Mouse (Mus musculus) heart, adult 2 months (tissue): ENCODE data around the gene Adcy9. TPM values are rescaled to one million over a fixed set of nuclear protein-coding genes. Genes with fewer than 3 reads are reported as not detected.
A peak's percentile ranks its signal among the peaks of the same experiment; 100 is the strongest.
"Not testable (repeated sequence)": the region's sequence is repeated elsewhere in the genome, so short reads cannot be mapped to it uniquely, and the experiment has no call there.

ENCODE experiments used
- DNase-seq, 2 experiments: peaks; one replicate each; pipeline ENCODE4 v3.0.0; 2021
- H3K27ac ChIP-seq: fragments of 200-600 bp; 2 replicates; pipeline ENCODE4 v1.8.1; 2022
- H3K27me3 ChIP-seq: fragments of 200-500 bp; 2 replicates; pipeline ENCODE4 v1.6.1; 2012; ENCODE audit warnings: mild to moderate bottlenecking, low read length, inconsistent platforms, mixed read lengths; ENCODE audit not compliant: control insufficient read depth, insufficient read depth
- H3K36me3 ChIP-seq: fragments of 200-500 bp; 2 replicates; pipeline ENCODE4 v1.6.1; 2012; ENCODE audit warnings: low read length, inconsistent platforms; ENCODE audit not compliant: control insufficient read depth, insufficient read depth
- H3K4me1 ChIP-seq: fragments of 200-500 bp; 2 replicates; pipeline ENCODE4 v1.6.1; 2011; ENCODE audit warnings: low read length; ENCODE audit not compliant: control insufficient read depth, insufficient read depth
- H3K4me3 ChIP-seq: fragments of 200-600 bp; 2 replicates; pipeline ENCODE4 v1.8.1; 2022
- H3K79me2 ChIP-seq: fragments of 200-500 bp; replicated peaks from 2 replicates; pipeline ENCODE4 v1.6.1; 2012; ENCODE audit warnings: mild to moderate bottlenecking, inconsistent platforms, low read length, moderate library complexity, mixed read lengths; ENCODE audit not compliant: control insufficient read depth, insufficient read depth
- H3K9ac ChIP-seq: fragments of 200-500 bp; 2 replicates; pipeline ENCODE4 v1.6.1; 2012; ENCODE audit warnings: low read depth, mild to moderate bottlenecking, control low read depth, inconsistent platforms, low read length, mixed read lengths
- CTCF ChIP-seq: fragments of 200-600 bp; IDR thresholded peaks from 2 replicates; pipeline ENCODE4 v1.8.1; 2022; ENCODE audit warnings: antibody characterized with exemption, mild to moderate bottlenecking, moderate library complexity
- EP300 ChIP-seq: fragments of 200-500 bp; IDR thresholded peaks from 2 replicates; pipeline ENCODE4 v1.6.1; 2011; ENCODE audit warnings: low read depth, low read length, control low read depth; ENCODE audit not compliant: insufficient read depth
- POLR2A ChIP-seq: fragments of 200-500 bp; IDR thresholded peaks from 2 replicates; pipeline ENCODE4 v1.6.1; 2011; ENCODE audit warnings: mild to moderate bottlenecking, low read depth, low read length, control low read depth; ENCODE audit not compliant: insufficient read depth
- WGBS: fragments of 180-500 bp; shearing (Covaris S2); methylation state at CpG from one replicate; pipeline ENCODE4 v1.1.7; 2018; 5-methylcytosine and 5-hydroxymethylcytosine counted together
- intact Hi-C: fragments of 180-260 bp; cut with DNase I; formaldehyde crosslinking; loops from one replicate; pipeline ENCODE4 v1.15.1; 2025
- polyA plus RNA-seq: library from polyadenylated mRNA; depleted of rRNA; stranded (reverse); fragments of >200 nt; gene quantifications from 2 replicates; pipeline ENCODE4 v1.2.3, GENCODE M21; 2012; rRNA removed
- total RNA-seq, 2 experiments: library from RNA; stranded (reverse); gene quantifications; 2 replicates each; pipeline ENCODE4 v1.2.3; 2021

Adcy9 gene
- total and polyA plus RNA-seq, 3 experiments, result 11.1 to 26.3 (median 22.6) TPM

GRCm38 (mm10) chr16:4267453-4267852 lies 152.8 kb downstream of the Adcy9 start:
- intact Hi-C loops, result loop anchor here (5.0 kb wide), 2 partner anchors 55 to 190 kb away; partner anchors contain the start of genes Crebbp and Trap1
- TF ChIP-seq EP300 (no peak), POLR2A (no peak), CTCF (no peak)
- H3K27ac ChIP-seq, result no peak overlapping the region; the same call in 1 of the 2 replicates
- 39% methylated on average over 9 of the region's 9 CpGs for WGBS
- no peaks in the 10 kb centered on the region for H3K79me2 ChIP-seq
- H3K4me3 ChIP-seq, result peak overlapping the region; percentile 53
- peaks cover 3% of the 10 kb centered on the region for H3K4me1 ChIP-seq
- no peaks in the 10 kb centered on the region for H3K27me3 ChIP-seq
- no peak for DNase-seq
- H3K36me3 ChIP-seq, result no peaks in the 10 kb centered on the region
- no peak overlapping the region for H3K9ac ChIP-seq

- DNase-seq, result no peak
- Histone ChIP-seq H3K27me3 (no peaks in the 10 kb centered on the region), H3K27ac (no peak overlapping the region), H3K79me2 (no peaks in the 10 kb centered on the region), H3K9ac (no peak overlapping the region), H3K4me3 (no peak overlapping the region), H3K4me1 (peaks cover 3% of the 10 kb centered on the region), H3K36me3 (no peaks in the 10 kb centered on the region)
- TF ChIP-seq POLR2A (no peak), EP300 (no peak), CTCF (no peak)
- intact Hi-C loops, result loop anchor here (5.0 kb wide), 2 partner anchors 53 to 188 kb away; partner anchors contain the start of genes Crebbp and Trap1
- WGBS, result 44% methylated on average over 5 of the region's 5 CpGs
Measured at GRCm38 (mm10) chr16:4265351-4265750, 154.9 kb downstream of the Adcy9 start.

DNA sequence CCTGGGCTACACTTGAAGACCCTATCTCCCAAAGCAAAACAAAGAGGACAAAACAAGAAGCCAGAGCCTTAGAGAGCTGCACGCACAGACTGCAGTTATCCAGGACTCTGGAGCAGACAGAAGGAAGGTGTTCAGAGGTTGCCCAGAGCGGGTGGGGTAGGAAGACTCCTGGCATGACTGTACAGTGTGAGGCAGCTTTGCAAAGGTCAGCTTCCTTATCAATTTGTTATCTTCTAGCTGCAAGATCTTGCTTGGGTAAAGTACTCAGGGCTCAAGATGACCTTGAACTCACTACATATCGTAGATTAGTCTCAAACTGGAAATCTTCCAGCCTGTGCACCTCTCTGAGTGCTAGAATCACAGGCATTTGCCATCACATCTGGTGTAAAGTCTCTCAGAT lies 156.8 kb downstream of the Adcy9 start:
- 55% methylated on average over 3 of the region's 3 CpGs for WGBS
- no peak overlapping the region for H3K4me3 ChIP-seq
- DNase-seq, result no peak
- peaks cover 3% of the 10 kb centered on the region for H3K4me1 ChIP-seq
- TF ChIP-seq CTCF (no peak), EP300 (no peak), POLR2A (no peak)
- no peaks in the 10 kb centered on the region for H3K27me3 ChIP-seq
- intact Hi-C loops, result no loop called here
- H3K79me2 ChIP-seq, result no peaks in the 10 kb centered on the region
- H3K9ac ChIP-seq, result no peak overlapping the region
- H3K36me3 ChIP-seq, result no peaks in the 10 kb centered on the region
- H3K27ac ChIP-seq, result no peak overlapping the region

DNA sequence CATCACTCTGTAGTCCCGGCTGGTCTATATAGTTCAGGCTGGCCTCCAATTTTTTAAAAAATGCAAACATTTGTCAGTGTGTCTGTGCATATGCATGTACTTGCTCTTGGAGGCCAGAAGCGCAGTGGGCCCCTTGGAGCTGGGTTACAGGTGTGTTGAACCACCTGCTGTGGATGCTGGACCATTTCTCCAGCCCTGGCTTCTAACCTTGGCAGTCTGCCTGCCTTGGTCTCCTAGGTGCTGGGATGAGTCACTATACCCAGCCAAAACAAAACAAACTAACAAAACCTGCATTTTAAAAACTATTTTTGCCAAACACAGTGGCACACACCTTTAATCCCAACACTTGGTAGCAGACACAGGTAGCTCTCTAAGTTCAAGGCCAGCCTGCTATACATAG lies 162.8 kb downstream of the Adcy9 start:
- H3K36me3 ChIP-seq, result no peaks in the 10 kb centered on the region
- H3K79me2 ChIP-seq, result no peaks in the 10 kb centered on the region
- H3K9ac ChIP-seq, result no peak overlapping the region
- no peak for DNase-seq
- 86% methylated on average over 2 of the region's 2 CpGs for WGBS
- intact Hi-C loops, result no loop called here
- H3K4me3 ChIP-seq, result no peak overlapping the region
- no peaks in the 10 kb centered on the region for H3K4me1 ChIP-seq
- no peak for TF ChIP-seq CTCF
- no peak for TF ChIP-seq POLR2A
- no peak for TF ChIP-seq EP300
- H3K27ac ChIP-seq, result no peak overlapping the region
- H3K27me3 ChIP-seq, result no peaks in the 10 kb centered on the region

DNA sequence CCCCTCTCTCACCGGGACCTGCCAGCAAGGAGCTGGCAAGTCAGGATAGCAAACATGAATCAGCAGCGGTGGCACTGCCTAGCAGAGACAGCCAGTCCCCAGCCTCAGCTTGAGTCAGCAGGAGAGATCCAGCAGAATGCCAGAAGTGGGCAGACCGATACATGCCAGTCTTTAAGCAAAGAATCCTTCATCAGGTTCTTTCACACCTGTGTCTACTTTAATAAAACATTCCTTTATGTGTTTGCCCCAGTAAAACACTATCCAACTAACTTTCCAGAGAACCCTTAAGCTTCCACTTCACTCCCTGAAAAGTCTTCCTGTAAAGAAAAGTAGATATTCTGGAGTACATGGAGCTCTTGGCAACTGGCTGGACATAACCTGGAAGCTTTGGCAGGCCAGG lies 171.5 kb downstream of the Adcy9 start:
- TF ChIP-seq CTCF, result no peak
- TF ChIP-seq POLR2A, result no peak
- TF ChIP-seq EP300, result no peak
- no peaks in the 10 kb centered on the region for H3K27me3 ChIP-seq
- no peaks in the 10 kb centered on the region for H3K79me2 ChIP-seq
- H3K4me3 ChIP-seq, result no peak overlapping the region
- intact Hi-C loops, result no loop called here
- WGBS, result 86% methylated on average over 3 of the region's 3 CpGs
- H3K9ac ChIP-seq, result no peak overlapping the region
- no peak overlapping the region for H3K27ac ChIP-seq
- H3K4me1 ChIP-seq, result no peaks in the 10 kb centered on the region
- no peaks in the 10 kb centered on the region for H3K36me3 ChIP-seq
- no peak for DNase-seq

DNA sequence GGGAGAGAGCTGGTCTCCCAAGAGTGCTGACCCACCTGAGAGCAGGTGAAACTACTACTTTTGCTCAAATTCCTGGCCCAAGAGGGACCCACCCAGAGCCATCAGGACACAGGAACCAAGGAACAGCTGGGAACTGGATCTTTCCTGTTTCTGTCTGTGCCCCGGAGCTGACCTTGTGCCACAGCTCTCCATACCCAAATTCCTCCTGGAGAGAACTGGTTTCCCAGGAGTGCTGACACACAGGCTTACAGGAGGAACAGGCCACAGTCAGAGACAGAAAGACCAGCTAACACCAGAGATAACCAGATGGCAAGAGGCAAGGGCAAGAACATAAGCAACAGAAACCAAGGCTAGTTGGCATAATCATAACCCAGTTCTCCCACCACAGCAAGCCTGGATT lies 175.1 kb downstream of the Adcy9 start:
- H3K79me2 ChIP-seq, H3K9ac ChIP-seq, H3K27ac ChIP-seq, H3K36me3 ChIP-seq, H3K27me3 ChIP-seq, intact Hi-C loops, DNase-seq, H3K4me3 ChIP-seq, H3K4me1 ChIP-seq: not testable (repeated sequence)
- 92% methylated on average over 1 of the region's 1 CpGs for WGBS

Other genes starting within 250 kb of the Adcy9 start
- gene Crebbp, start 206.5 kb downstream of the Adcy9 start, total RNA-seq, result 10 to 100 TPM; 34.8 to 39.5 TPM
- 15.1 and 17.2 TPM in 2 replicates for gene Crebbp, start 206.5 kb downstream of the Adcy9 start, polyA plus RNA-seq
- 100 to 1,000 TPM; 771 to 870 TPM for gene Srl, start 121.3 kb upstream of the Adcy9 start, total RNA-seq
- gene Srl, start 121.3 kb upstream of the Adcy9 start, polyA plus RNA-seq, result 276 and 575 TPM in 2 replicates
- 1 to 10 TPM; 3.2 to 3.4 TPM for gene Tfap4, start 139.4 kb upstream of the Adcy9 start, total RNA-seq
- gene Tfap4, start 139.4 kb upstream of the Adcy9 start, polyA plus RNA-seq, result 2.4 and 2.9 TPM in 2 replicates
- 10 to 100 TPM; 10.0 to 11.1 TPM for gene Glis2, start 174.2 kb upstream of the Adcy9 start, total RNA-seq
- 17.3 and 23.8 TPM in 2 replicates for gene Glis2, start 174.2 kb upstream of the Adcy9 start, polyA plus RNA-seq
- 100 to 1,000 TPM; 119 to 165 TPM for gene Pam16, start 204.5 kb upstream of the Adcy9 start, total RNA-seq
- 36.3 and 39.4 TPM in 2 replicates for gene Pam16, start 204.5 kb upstream of the Adcy9 start, polyA plus RNA-seq
- 10 to 100 TPM in 1 of 2 experiments, 1 to 10 TPM in 1; 9.2 to 10.5 TPM for gene Vasn, start 219.4 kb upstream of the Adcy9 start, total RNA-seq
- 23.9 and 24.2 TPM in 2 replicates for gene Vasn, start 219.4 kb upstream of the Adcy9 start, polyA plus RNA-seq
- 100 to 1,000 TPM; 138 to 150 TPM for gene Dnaja3, start 219.5 kb upstream of the Adcy9 start, total RNA-seq
- 80.8 and 104 TPM in 2 replicates for gene Dnaja3, start 219.5 kb upstream of the Adcy9 start, polyA plus RNA-seq